Mouse (Mus musculus): ENCODE measurements around the gene Gm21961. TPM values are rescaled to one million over a fixed set of nuclear protein-coding genes. Genes with fewer than 3 reads are reported as not detected.

Gene Gm21961
- polyA plus RNA-seq, 1 experiment, result not detected

DNA sequence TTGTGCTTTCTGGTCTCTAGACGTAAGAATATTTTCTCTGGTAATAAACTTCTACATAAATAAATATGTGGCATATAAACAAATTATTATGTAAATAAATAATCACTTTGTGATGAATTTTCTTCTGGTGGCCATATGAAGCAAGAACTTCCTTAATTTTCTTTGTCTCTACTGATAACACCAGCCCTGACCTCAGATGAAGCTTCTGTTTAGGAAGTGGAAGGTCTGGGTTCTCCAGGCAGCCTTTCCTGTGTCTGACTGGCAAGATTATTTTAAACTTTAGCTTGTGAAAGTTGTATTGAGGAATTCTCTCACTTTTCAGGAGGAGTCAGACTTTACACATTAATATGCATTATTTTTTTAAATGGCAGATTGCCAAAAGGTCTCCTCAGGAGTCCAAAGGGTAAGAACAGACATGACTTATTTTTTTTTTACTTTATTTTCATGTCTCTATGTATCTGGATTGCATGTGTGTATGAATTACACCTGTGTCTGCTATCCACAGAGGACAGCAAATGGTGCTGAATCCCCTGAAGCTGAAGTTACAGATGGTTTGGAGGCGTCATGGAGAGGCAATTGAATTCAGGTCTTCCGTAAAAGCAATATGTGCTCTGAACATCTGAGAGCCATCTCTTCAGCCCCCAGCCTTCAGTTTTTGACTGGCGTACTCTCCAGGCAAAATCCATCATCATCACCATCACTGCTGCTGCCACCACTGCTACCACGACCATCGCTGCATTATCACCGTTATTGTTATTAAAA lies 38.5 kb downstream of the Gm21961 start:
- Histone ChIP-seq H3K4me1 (ENCODE audit: control insufficient read depth, insufficient read depth, insufficient read length, low read length) (no peaks in the 10 kb centered on the region), H3K27ac (ENCODE audit: insufficient read depth, low read depth, low read length) (no peak overlapping the region), H3K27me3 (ENCODE audit: control insufficient read depth, insufficient read depth, low read length) (no peaks in the 10 kb centered on the region), H3K4me3 (ENCODE audit: low read depth, low read length) (no peak overlapping the region), H3K36me3 (ENCODE audit: control insufficient read depth, insufficient read depth, low read length) (no peaks in the 10 kb centered on the region)
- TF ChIP-seq CTCF (IDR thresholded peaks at IDR 0.05; ENCODE audit: extremely low read depth, insufficient read length, insufficient replicate concordance, low read depth, low read length) (no peak), POLR2A (IDR thresholded peaks at IDR 0.05; ENCODE audit: low read depth, low read length) (no peak)
- WGBS, result 88% methylated on average over 7 of the region's 7 CpGs

Other genes starting within 250 kb of the Gm21961 start
- gene Gm21798, start 197.2 kb downstream of the Gm21961 start, polyA plus RNA-seq (2012; rRNA removed), result not detected in 2 replicates

All from small intestine, adult 2 months (tissue).